Mouse (Mus musculus) liver, postnatal 0 days (tissue): ENCODE results near the gene Wnt5b. TPM values are rescaled to one million over a fixed set of nuclear protein-coding genes. Genes with fewer than 3 reads are reported as not detected.

Experiments
- ATAC-seq: fragments of 200-750 bp; cut with Nextera tagmentation; 2 replicates; pipeline ENCODE4 v1.8.0; 2017; ENCODE audit warnings: mild to moderate bottlenecking, moderate library complexity
- DNase-seq: peaks from one replicate; pipeline ENCODE4 v3.0.0-alpha.2; 2016
- H3K27ac ChIP-seq: fragments of 300-500 bp; sonication (generic); 2 replicates; pipeline ENCODE4 v1.5.1; 2014; ENCODE audit warnings: antibody characterized with exemption, moderate library complexity, mild to moderate bottlenecking, low read depth
- H3K27me3 ChIP-seq: fragments of 300-500 bp; sonication (generic); 2 replicates; pipeline ENCODE4 v1.6.1; 2014; ENCODE audit warnings: low read length, control low read depth, mixed read lengths; ENCODE audit not compliant: insufficient read depth
- H3K36me3 ChIP-seq: fragments of 300-500 bp; sonication (generic); replicated peaks from 2 replicates; pipeline ENCODE4 v1.6.1; 2014; ENCODE audit warnings: mild to moderate bottlenecking, control low read depth, low read length, moderate library complexity, mixed read lengths; ENCODE audit not compliant: insufficient read depth
- H3K4me1 ChIP-seq: fragments of 300-500 bp; sonication (generic); 2 replicates; pipeline ENCODE4 v1.6.1; 2014; ENCODE audit warnings: antibody characterized with exemption, mild to moderate bottlenecking, control low read depth; ENCODE audit not compliant: insufficient read depth
- H3K4me2 ChIP-seq: fragments of 300-500 bp; sonication (generic); 2 replicates; pipeline ENCODE4 v1.6.1; 2014; ENCODE audit warnings: low read depth, mild to moderate bottlenecking, low read length, moderate library complexity, mixed read lengths
- H3K4me3 ChIP-seq: fragments of 300-500 bp; sonication (generic); 2 replicates; pipeline ENCODE4 v1.5.1; 2014; ENCODE audit warnings: low read depth, low read length
- H3K9ac ChIP-seq: fragments of 300-500 bp; sonication (generic); replicated peaks from 2 replicates; pipeline ENCODE4 v1.6.1; 2014; ENCODE audit warnings: mild to moderate bottlenecking, moderate library complexity
- H3K9me3 ChIP-seq: fragments of 300-500 bp; sonication (generic); 2 replicates; pipeline ENCODE4 v1.6.1; 2016; ENCODE audit warnings: mild to moderate bottlenecking, control low read depth, low read length, mixed read lengths
- CTCF ChIP-seq: sonication (generic); IDR thresholded peaks from 2 replicates; pipeline ENCODE4 v1.5.1; 2016; ENCODE audit warnings: antibody characterized with exemption, low read depth
- EP300 ChIP-seq: IDR thresholded peaks from 2 replicates; pipeline ENCODE4 v1.6.1; 2016; ENCODE audit warnings: antibody characterized with exemption, low read depth, mild to moderate bottlenecking
- WGBS: fragments of 180-500 bp; shearing (Covaris S2); extraction: QIAGEN DNeasy Blood & Tissue Kit; methylation state at CpG from one replicate; pipeline ENCODE4 v1.1.7; 2014; ENCODE audit not compliant: insufficient replicate concordance; 5-methylcytosine and 5-hydroxymethylcytosine counted together
- polyA plus RNA-seq: library from polyadenylated mRNA; unstranded; fragments of >200 nt; fragmentation: Nextera tagmentation; extraction: Ambion mirVana; gene quantifications from 2 replicates; pipeline ENCODE4 v1.2.1, GENCODE M21; 2015

The Wnt5b gene
- polyA plus RNA-seq, 1 experiment from 2014 or later: 0.31 TPM

DNA sequence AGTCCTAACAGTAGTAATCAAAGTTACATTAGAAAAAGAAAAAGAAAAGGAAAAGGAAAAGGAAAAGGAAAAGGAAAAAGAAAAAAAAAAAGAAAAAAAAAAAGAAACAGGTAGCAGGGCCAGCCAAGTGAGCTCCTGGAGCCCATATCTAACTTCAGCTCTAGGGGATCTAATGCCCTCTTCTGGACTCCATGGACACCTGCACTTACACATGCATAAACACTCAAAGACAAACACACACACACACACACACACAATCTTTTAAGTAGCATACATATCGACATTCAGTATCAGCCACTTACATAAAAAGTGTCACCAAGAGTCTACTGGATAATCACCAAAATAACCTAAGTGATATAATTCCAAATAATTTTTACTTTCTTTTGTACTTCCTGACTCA, 158.5 kb downstream of the Wnt5b start:
- no peak for ATAC-seq
- H3K4me3 ChIP-seq: no peak overlapping the region
- peaks cover 18% of the 10 kb centered on the region for H3K4me1 ChIP-seq
- no peaks in the 10 kb centered on the region for H3K9me3 ChIP-seq
- WGBS: 85% methylated on average over 1 of the region's 1 CpGs
- no peaks in the 10 kb centered on the region for H3K36me3 ChIP-seq
- H3K9ac ChIP-seq: no peak overlapping the region
- no peaks in the 10 kb centered on the region for H3K27me3 ChIP-seq
- peak overlapping the region; percentile 75 for H3K27ac ChIP-seq
- DNase-seq: no peak
- H3K4me2 ChIP-seq: peak overlapping the region; percentile 74; the same call in 1 of the 2 replicates
- TF ChIP-seq CTCF (peak; percentile 47), EP300 (no peak)

Other genes starting within 250 kb of the Wnt5b start
- not detected in 2 replicates for gene Lrtm2, start 213.6 kb downstream of the Wnt5b start, polyA plus RNA-seq
- gene Adipor2, start 126.6 kb downstream of the Wnt5b start, polyA plus RNA-seq: 53.9 and 58.6 TPM in 2 replicates
- 2.4 and 2.5 TPM in 2 replicates for gene Fbxl14, start 64.7 kb downstream of the Wnt5b start, polyA plus RNA-seq